Mouse (Mus musculus) limb, embryonic 12.5 days (tissue): ENCODE data around the gene Thsd4. TPM values are rescaled to one million over a fixed set of nuclear protein-coding genes. Genes with fewer than 3 reads are reported as not detected.

Experiments used
- ATAC-seq: fragments of 200-750 bp; cut with Nextera tagmentation; 2 replicates; pipeline ENCODE4 v1.8.0; 2017; ENCODE audit warnings: low read depth, moderate TSS enrichment; ENCODE audit not compliant: insufficient number of reproducible peaks, insufficient read depth, low FRiP score, low TSS enrichment
- H3K27ac ChIP-seq: fragments of 300-500 bp; sonication (generic); 2 replicates; pipeline ENCODE4 v1.5.1; 2016; ENCODE audit warnings: mild to moderate bottlenecking, moderate library complexity
- H3K27me3 ChIP-seq: fragments of 300-500 bp; sonication (generic); 2 replicates; pipeline ENCODE4 v1.6.1; 2016; ENCODE audit warnings: mild to moderate bottlenecking, moderate library complexity
- H3K36me3 ChIP-seq: fragments of 300-500 bp; sonication (generic); 2 replicates; pipeline ENCODE4 v1.6.1; 2016; ENCODE audit warnings: mild to moderate bottlenecking, moderate library complexity
- H3K4me1 ChIP-seq: fragments of 300-500 bp; sonication (generic); replicated peaks from 2 replicates; pipeline ENCODE4 v1.6.1; 2016
- H3K4me2 ChIP-seq: fragments of 300-500 bp; sonication (generic); 2 replicates; pipeline ENCODE4 v1.6.1; 2016; ENCODE audit warnings: mild to moderate bottlenecking, moderate library complexity
- H3K4me3 ChIP-seq: fragments of 300-500 bp; sonication (generic); replicated peaks from 2 replicates; pipeline ENCODE4 v1.5.1; 2016; ENCODE audit warnings: mild to moderate bottlenecking
- H3K9ac ChIP-seq: fragments of 300-500 bp; sonication (generic); replicated peaks from 2 replicates; pipeline ENCODE4 v1.6.1; 2016; ENCODE audit warnings: mild to moderate bottlenecking, moderate library complexity
- H3K9me3 ChIP-seq: fragments of 300-500 bp; sonication (generic); 2 replicates; pipeline ENCODE4 v1.6.1; 2016; ENCODE audit warnings: mild to moderate bottlenecking, moderate library complexity
- WGBS: fragments of 180-500 bp; shearing (Covaris S2); methylation state at CpG from one replicate; pipeline ENCODE4 v1.1.7; 2016; 5-methylcytosine and 5-hydroxymethylcytosine counted together
- polyA plus RNA-seq: library from polyadenylated mRNA; unstranded; fragments of >200 nt; fragmentation: Nextera tagmentation; extraction: Ambion mirVana; gene quantifications from 2 replicates; pipeline ENCODE4 v1.2.1, GENCODE M21; 2016

Thsd4 gene
- polyA plus RNA-seq, 1 experiment from 2014 or later = 27.0 TPM

DNA sequence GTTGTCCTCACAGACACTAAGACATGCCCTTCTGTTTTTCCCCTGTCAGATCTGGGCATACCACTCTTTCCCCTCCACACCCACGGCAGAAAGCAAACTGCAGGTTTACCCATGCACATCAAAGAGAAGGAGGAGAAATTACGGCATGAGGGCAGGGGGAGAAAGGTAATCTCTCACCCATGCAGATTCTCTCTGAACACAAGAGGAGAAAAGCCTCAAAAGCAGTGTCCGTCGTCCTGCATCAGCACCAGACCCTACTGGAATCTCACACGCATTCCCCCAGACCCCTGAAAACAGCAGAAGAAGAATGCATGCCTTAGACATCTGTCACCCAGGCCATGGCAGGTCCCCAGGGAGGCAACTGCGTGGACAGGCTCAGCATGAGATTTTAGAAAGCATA lies 381.4 kb downstream of the Thsd4 start:
- H3K9me3 ChIP-seq = no peaks in the 10 kb centered on the region
- 17% methylated on average over 6 of the region's 6 CpGs for WGBS
- H3K27ac ChIP-seq = peak overlapping the region; percentile 91
- peak overlapping the region; percentile 40 for H3K4me3 ChIP-seq
- ATAC-seq = no peak
- H3K4me2 ChIP-seq = peak overlapping the region; percentile 58
- H3K9ac ChIP-seq = peak overlapping the region; percentile 55
- no peaks in the 10 kb centered on the region for H3K27me3 ChIP-seq
- H3K36me3 ChIP-seq = no peaks in the 10 kb centered on the region
- peaks cover 62% of the 10 kb centered on the region for H3K4me1 ChIP-seq

DNA sequence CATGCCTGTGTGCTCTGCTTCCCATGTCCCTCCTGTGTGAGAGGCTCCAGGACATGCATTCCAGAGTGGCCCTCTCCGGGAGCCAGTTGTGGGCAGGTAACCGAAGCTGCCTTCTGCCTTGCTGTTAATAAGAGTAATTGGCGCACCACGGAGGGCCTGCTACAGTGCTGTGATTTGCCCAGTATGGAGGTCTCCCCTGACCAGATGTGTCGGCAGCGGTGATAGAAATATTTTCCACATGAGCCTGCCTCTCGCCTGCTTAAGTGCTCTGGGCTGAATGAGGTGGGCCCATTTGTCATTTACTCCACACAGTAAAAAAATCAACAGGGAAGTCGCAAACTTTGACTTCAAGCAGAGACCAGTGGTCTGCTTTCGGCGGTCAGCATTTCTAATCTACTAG lies 382.4 kb downstream of the Thsd4 start:
- no peaks in the 10 kb centered on the region for H3K36me3 ChIP-seq
- H3K4me2 ChIP-seq = peak overlapping the region; percentile 58
- WGBS = 11% methylated on average over 10 of the region's 10 CpGs
- H3K4me3 ChIP-seq = peak overlapping the region; percentile 40
- ATAC-seq = peak; percentile 56; the same call in 1 of the 2 replicates
- no peaks in the 10 kb centered on the region for H3K9me3 ChIP-seq
- H3K9ac ChIP-seq = peak overlapping the region; percentile 55
- H3K27ac ChIP-seq = peak overlapping the region; percentile 91
- H3K4me1 ChIP-seq = peaks cover 62% of the 10 kb centered on the region
- no peaks in the 10 kb centered on the region for H3K27me3 ChIP-seq

DNA sequence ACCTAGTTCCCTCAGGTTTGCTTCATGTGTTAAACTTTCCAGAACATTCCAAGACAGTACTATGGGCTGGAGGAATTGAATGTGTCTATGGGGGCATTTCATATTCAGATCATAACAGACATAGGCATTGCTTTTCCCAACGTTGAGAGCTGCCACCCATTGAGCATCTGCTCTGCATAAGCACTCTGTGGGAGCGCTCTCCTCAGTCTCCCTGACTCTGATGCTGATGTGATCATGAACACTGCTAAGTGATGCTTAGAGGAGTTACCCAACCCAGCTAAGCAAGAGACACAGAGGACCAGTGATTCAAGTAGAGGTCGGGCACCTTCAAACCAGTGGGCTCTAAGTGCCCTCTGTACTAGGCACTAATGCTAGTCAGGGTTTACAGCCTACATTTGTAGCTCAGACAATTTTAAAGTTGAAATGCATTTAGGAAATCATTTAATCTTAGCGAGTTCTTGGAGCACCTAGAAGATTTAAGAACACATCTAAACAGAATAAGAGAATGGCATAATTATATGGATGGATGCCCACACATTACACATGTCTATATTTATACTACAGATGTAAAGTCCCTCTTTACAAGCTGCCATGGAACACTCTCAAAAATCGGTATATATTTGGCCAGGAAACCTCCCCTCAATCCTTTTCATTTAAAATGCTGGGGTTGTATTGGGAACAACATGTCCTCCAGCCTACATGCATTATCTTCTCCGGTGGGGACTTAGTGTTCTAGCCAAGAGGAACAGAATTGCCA lies 392.4 kb downstream of the Thsd4 start:
- Histone ChIP-seq H3K4me3 (no peak overlapping the region), H3K27ac (no peak overlapping the region), H3K36me3 (no peaks in the 10 kb centered on the region), H3K27me3 (no peaks in the 10 kb centered on the region), H3K4me1 (peaks cover 19% of the 10 kb centered on the region), H3K9ac (no peak overlapping the region), H3K4me2 (no peak overlapping the region), H3K9me3 (no peaks in the 10 kb centered on the region)
- 83% methylated on average over 6 of the region's 6 CpGs for WGBS
- ATAC-seq = no peak

DNA sequence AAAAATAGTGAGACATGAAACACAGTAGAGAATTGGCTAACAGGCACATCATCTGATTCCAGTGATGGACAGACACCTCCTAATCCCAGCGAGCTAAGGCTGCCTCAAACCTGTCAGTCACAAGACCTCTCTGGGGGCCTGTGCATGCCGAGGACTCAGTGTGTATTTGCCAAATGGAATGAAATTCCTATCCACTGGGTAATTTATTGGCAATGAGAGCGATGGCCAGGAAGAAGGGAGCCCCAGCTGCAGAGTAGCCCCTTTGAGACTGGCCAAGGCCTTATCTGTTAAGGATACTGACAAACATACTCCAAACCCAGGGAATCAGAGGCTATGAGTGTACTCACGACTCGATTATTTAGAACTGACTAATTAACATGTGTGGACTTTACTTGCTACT lies 394.9 kb downstream of the Thsd4 start:
- Histone ChIP-seq H3K27ac (no peak overlapping the region), H3K9me3 (no peaks in the 10 kb centered on the region), H3K36me3 (no peaks in the 10 kb centered on the region), H3K4me2 (no peak overlapping the region), H3K9ac (no peak overlapping the region), H3K4me3 (no peak overlapping the region), H3K27me3 (no peaks in the 10 kb centered on the region), H3K4me1 (peaks cover 24% of the 10 kb centered on the region)
- ATAC-seq = no peak
- 67% methylated on average over 5 of the region's 5 CpGs for WGBS

DNA sequence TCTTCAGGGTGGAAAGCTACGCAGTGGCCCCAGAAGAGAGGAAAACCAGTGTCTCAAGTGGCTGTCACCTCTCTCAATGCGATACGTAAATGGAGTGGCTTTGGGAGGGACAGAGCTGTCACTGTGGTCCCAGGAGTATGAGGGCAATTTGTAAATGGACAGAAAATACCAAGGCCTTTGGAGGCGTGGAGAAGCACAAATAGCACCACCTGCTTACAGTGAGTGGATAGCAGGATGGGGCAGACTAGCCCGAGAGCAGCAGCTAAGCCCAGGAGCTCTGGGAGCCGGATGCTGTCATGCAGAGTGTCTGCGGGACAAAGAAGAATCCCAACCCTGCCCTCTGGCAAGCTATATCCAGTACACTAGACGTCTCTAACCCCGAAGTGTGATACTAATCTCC lies 397.7 kb downstream of the Thsd4 start:
- Histone ChIP-seq H3K4me2 (no peak overlapping the region), H3K4me3 (no peak overlapping the region), H3K4me1 (peaks cover 38% of the 10 kb centered on the region), H3K9ac (no peak overlapping the region), H3K27me3 (no peaks in the 10 kb centered on the region), H3K36me3 (no peaks in the 10 kb centered on the region), H3K27ac (no peak overlapping the region), H3K9me3 (no peaks in the 10 kb centered on the region)
- ATAC-seq = no peak
- WGBS = 82% methylated on average over 9 of the region's 9 CpGs

DNA sequence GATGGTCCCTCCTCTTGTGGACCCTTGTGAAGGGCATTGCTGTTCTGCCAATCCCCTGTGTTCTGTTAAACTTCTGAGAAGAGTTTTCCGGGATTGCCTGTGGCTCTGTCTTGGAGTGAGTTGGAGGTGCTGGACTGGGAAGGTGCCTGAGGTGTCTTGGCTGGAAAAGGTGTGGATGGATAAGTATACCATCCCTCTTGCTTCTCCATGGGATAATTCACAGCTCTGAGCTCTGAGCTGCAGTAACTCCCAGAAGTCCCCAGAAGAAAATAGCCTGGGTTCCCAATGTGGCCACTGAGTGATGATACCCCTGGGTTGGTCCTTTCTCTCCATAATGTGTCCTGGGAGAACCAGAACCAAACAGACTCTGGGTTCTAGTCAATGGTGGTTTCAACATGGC lies 398.8 kb downstream of the Thsd4 start:
- no peak overlapping the region for H3K27ac ChIP-seq
- H3K9ac ChIP-seq = no peak overlapping the region
- H3K4me1 ChIP-seq = peaks cover 44% of the 10 kb centered on the region
- H3K36me3 ChIP-seq = no peaks in the 10 kb centered on the region
- no peak overlapping the region for H3K4me3 ChIP-seq
- no peak overlapping the region for H3K4me2 ChIP-seq
- H3K9me3 ChIP-seq = no peaks in the 10 kb centered on the region
- no peaks in the 10 kb centered on the region for H3K27me3 ChIP-seq
- no peak for ATAC-seq
- 86% methylated on average over 1 of the region's 1 CpGs for WGBS

DNA sequence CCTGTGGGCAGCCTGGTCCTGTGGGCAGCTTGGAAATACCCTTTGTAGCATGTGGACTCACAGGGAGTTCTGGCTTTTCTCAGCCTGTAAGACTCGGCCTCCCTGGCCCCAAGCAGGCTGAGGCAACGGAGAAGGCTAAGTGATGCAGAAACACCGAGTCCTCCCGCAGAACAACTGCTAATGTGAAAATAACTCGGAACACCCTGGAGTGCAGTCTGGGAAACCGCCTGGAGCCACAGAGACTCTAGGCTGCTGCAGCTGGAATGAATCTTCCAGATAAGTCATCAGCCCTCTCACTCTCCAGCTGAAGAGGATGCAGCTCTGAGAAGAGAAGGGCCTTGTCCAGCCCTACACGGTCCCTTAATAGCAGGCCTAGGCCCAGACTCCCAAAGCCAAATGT lies 402.0 kb downstream of the Thsd4 start:
- H3K9me3 ChIP-seq = no peaks in the 10 kb centered on the region
- peak; percentile 20; the same call in 1 of the 2 replicates for ATAC-seq
- no peaks in the 10 kb centered on the region for H3K27me3 ChIP-seq
- H3K4me2 ChIP-seq = peak overlapping the region; percentile 4; the same call in 1 of the 2 replicates
- H3K9ac ChIP-seq = no peak overlapping the region
- peaks cover 29% of the 10 kb centered on the region for H3K4me1 ChIP-seq
- whole genome bisulfite sequencing = 28% methylated on average over 7 of the region's 7 CpGs
- peak overlapping the region; percentile 73 for H3K27ac ChIP-seq
- no peak overlapping the region for H3K4me3 ChIP-seq
- no peaks in the 10 kb centered on the region for H3K36me3 ChIP-seq

DNA sequence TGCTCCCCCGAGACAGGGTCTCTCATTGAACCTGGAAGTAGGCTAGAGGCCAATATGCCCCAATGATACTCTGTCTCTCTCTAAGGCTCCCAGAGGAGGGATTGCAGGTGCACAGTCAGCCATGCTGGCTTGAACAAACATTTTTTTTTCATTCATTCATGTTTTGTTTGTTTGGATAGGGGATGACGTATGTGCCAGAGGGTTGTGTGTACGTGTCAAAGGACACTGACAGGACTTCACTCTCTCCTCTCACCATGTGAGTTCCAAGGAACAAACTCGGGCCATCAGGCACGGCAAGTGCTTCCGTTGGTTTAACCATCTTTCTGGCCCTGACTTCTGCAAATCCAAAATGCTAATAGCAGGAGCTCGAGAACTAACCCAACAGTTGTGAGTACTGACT lies 404.0 kb downstream of the Thsd4 start:
- Histone ChIP-seq H3K4me3 (no peak overlapping the region), H3K4me2 (no peak overlapping the region), H3K27ac (no peak overlapping the region), H3K27me3 (no peaks in the 10 kb centered on the region), H3K9ac (no peak overlapping the region), H3K4me1 (peaks cover 26% of the 10 kb centered on the region), H3K36me3 (no peaks in the 10 kb centered on the region), H3K9me3 (no peaks in the 10 kb centered on the region)
- ATAC-seq = no peak
- 87% methylated on average over 7 of the region's 7 CpGs for WGBS

DNA sequence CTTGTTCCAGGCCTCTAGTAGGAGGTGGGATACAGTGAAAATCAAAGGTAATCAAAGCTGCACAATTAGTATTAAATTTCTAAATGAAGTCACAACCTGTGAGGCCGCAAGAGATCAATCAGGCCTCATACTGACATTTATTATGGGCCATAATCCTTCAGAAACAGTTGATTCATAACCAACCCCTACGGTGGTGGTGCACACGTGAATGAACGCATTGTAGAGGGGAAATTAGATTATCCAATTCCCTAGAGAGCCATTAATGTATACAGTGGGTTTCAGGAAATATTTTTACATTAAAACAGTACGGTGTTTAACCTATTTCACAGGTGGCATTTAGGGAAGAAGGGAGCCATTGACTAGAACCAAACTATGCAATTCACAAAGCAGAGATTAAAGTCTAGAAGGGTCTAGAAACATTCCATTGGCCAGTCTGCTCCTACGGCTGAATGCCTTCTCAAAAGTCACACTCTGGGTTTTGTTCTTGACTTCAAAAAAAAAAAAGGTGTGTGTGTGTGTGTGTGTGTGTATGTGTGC lies 406.1 kb downstream of the Thsd4 start:
- no peak overlapping the region for H3K4me3 ChIP-seq
- H3K27ac ChIP-seq = no peak overlapping the region; the same call in 1 of the 2 replicates
- peak; percentile 64; the same call in 1 of the 2 replicates for ATAC-seq
- 33% methylated on average over 6 of the region's 6 CpGs for WGBS
- no peaks in the 10 kb centered on the region for H3K36me3 ChIP-seq
- no peak overlapping the region for H3K4me2 ChIP-seq
- H3K9me3 ChIP-seq = no peaks in the 10 kb centered on the region
- H3K27me3 ChIP-seq = no peaks in the 10 kb centered on the region
- H3K4me1 ChIP-seq = peaks cover 19% of the 10 kb centered on the region
- H3K9ac ChIP-seq = no peak overlapping the region

DNA sequence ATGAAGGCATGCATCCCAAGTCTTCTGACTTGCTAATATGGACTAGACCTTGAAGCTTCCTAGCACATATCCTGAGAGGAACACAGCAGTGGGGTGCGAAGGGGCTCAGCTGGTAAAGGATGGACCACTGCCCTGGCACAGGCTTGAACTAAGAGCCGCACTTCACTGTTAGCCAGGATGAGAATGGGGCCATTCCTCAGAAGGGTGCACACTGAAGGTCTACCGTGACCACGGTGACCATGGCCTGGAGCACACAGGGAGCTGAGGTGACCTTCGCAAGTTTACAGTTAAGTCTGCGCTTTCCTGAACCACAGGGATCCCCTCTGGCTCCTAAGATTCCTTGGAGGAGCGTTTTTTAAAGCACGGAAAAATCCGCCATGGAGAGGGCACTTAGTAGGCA lies 406.5 kb downstream of the Thsd4 start:
- Histone ChIP-seq H3K27ac (no peak overlapping the region), H3K4me3 (no peak overlapping the region), H3K9me3 (no peaks in the 10 kb centered on the region), H3K4me2 (no peak overlapping the region), H3K27me3 (no peaks in the 10 kb centered on the region), H3K36me3 (no peaks in the 10 kb centered on the region), H3K9ac (no peak overlapping the region), H3K4me1 (peaks cover 19% of the 10 kb centered on the region)
- 85% methylated on average over 9 of the region's 9 CpGs for WGBS
- ATAC-seq = 0 out of 2 replicates have a peak, but pooled peaks have one; percentile 27

DNA sequence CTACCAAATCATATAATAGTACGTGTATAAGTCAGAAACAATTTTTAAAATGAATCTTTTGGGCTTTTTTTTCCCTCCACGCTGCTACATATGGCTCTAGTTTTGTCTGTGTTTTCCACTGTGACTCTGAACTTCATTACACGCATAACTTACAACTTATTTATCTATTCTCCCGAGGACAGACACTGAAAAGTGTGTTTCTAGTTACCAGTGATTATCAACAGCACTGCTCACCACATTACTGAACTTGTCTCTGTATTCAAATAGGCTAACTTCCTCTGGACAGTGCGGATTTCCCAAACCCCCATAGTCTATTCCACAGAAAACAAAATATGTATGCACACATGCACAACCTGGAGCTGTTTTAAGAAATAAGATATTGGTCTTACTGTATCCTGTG lies 411.6 kb downstream of the Thsd4 start:
- 68% methylated on average over 5 of the region's 5 CpGs for WGBS
- H3K27me3 ChIP-seq = peaks cover 4% of the 10 kb centered on the region; the same call in 1 of the 2 replicates
- H3K36me3 ChIP-seq = peaks cover 6% of the 10 kb centered on the region; the same call in 1 of the 2 replicates

More for the DNA sequence above, 411.6 kb downstream of the Thsd4 start:
- Histone ChIP-seq H3K4me1 (peaks cover 3% of the 10 kb centered on the region; the same call in 1 of the 2 replicates), H3K27ac (no peak overlapping the region), H3K9ac (no peak overlapping the region), H3K4me3 (no peak overlapping the region), H3K4me2 (no peak overlapping the region), H3K9me3 (no peaks in the 10 kb centered on the region)
- ATAC-seq = no peak
